Mouse (Mus musculus) layer of hippocampus, postnatal 10 days (tissue): Measurements from ENCODE around the gene Gm3453. TPM values are rescaled to one million over a fixed set of nuclear protein-coding genes. Genes with fewer than 3 reads are reported as not detected.
A peak's percentile ranks its signal among the peaks of the same experiment; 100 is the strongest.
"Not testable (repeated sequence)": the region's sequence is repeated elsewhere in the genome, so short reads cannot be mapped to it uniquely, and the experiment has no call there.

Experiments
- DNase-seq, 2 experiments: peaks; one replicate each; pipeline ENCODE4 v3.0.0; 2021; ENCODE audit warnings: low spot score in 2 of 2
- long read RNA-seq: library from polyadenylated mRNA; stranded (forward); transcript quantifications from one replicate; pipeline ENCODE4 v2.0.0, GENCODE M21; 2023
- total RNA-seq, 2 experiments: library from RNA; stranded (reverse); gene quantifications; 2 replicates each; pipeline ENCODE4 v1.2.3; 2021

Gm3453 gene
- total RNA-seq, result under 1 TPM in 1 of 2 experiments, not detected in 1; 0.39 TPM
- long read RNA-seq, result 0 reads

DNA sequence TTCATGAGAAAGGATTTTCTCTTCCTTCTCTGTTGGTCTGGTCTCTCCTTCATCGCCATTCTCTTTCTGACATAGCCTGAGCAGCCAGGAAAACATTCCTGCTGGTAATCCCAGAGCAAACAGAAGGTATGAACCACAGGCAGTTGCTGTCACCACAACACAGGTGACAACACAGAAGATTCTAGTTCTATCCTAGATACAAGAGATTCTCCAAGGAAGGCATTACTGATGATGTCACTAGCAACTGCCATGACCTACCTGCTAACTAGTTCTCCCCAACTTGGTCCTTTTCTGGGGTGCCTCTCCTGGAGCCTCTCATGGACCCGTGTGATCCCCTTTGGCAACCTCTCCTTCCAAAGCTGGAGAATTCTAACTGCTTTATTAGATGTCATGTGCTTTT lies at the start of gene Gm3453:
Gene Gm3453 (minus strand): TSS at position 101 of the 400 bp plus-strand sequence.
- DNase-seq, result not testable (repeated sequence)

DNA sequence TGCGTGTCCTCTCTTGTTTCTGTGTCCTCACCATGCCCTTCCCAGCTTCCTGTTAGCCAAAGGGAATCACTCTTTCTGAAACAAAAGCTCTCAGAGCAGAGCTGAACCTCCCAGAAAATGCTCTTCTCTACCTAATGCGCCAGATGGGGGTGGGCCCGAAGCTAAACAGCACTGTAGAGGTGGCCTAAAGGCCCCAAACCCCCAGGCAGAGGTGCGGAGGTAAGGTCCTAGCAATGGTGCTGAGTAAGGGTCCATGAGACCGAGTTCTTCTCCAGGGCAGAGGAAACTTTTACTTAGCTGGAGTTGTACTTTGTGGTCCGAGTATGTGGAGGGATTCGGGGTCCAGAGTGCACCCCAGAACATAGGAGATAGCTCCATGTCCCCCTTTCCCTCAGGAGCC lies 8.2 kb upstream of the Gm3453 start:
- DNase-seq, result not testable (repeated sequence)

DNA sequence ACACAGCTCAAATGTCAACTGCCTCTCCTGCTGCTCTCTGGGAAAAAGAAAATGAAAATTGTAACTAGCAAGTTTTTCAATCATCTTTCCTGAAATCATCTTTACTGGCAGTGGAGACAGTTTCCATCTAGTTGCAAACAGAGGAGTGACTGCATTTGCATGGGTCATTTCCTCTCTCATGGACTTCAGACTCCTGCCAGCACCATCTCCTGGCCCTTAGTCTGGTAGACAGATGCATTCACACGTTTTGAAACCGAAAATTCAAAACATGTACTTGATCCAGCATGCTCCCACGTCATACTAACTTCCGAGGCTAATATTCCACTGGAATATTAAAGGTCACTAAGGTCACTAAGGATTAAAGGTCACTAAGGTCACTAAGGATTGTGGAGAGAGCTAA lies 16.5 kb downstream of the Gm3453 start:
- not testable (repeated sequence) for DNase-seq

DNA sequence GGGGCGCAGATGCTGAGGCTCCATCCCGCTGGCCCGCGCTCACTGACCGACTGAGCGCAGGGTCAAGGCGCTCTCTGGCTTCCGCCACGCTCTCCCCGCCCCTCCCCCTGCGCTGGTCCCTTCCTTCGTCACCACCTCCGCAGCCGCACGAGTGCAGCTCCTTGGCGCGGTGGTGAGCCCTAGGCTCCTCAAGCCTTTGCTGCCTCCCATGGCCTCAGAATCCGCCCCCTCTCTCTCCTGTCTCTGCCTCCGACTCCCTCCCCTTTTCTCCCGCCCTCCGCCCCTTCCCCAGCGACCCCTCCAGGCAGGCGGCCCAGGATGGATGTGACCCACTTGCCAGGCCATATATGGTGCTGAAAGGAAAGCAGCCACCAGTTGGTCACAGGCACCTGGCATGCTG lies 17.3 kb downstream of the Gm3453 start, which contains the start of gene Gm3248:
Gene Gm3248 (minus strand): TSS at position 111 of the 400 bp plus-strand sequence.
- peak; percentile 5 to 31 for DNase-seq

DNA sequence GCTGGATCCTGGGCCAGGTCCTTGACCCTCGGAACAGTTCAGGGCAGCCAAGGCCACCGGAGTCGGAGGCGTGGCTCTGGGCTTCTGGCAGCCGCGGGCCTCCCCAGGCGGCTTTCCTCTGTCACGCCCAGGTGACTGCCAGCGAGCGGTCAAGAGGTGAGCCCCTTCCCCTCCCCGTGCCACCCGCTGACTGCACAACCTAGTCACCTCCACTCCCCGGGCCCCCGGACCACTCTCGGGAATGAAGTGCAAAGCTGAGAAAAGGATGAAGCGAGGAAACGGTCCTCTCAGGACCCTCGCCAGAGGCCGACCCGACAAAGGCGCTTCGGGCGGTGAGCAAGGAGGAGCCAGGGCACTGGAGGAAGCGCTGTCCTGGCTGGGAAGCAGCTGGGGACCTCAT lies 17.8 kb downstream of the Gm3453 start:
- DNase-seq, result peak; percentile 3 to 13

DNA sequence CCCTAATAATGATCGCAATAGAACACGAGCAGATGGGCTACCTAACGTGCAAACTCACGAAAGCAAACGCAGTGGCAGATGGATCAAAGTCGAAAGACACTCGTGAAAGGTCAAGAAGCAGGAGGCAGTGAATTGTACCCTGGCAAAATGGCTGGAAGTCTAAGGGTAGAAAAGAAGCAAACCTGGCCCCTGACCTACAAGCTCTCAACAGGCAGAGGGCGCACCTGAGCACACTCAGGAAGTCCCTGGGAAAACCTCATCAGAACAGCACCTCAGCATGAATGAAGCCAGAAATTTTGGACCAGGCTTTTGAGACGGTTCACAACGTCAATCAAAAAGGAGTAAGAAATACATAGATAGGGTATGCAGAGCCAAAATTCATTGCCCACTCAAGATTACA lies 18.5 kb downstream of the Gm3453 start:
- DNase-seq, result peak; percentile 13 to 24

DNA sequence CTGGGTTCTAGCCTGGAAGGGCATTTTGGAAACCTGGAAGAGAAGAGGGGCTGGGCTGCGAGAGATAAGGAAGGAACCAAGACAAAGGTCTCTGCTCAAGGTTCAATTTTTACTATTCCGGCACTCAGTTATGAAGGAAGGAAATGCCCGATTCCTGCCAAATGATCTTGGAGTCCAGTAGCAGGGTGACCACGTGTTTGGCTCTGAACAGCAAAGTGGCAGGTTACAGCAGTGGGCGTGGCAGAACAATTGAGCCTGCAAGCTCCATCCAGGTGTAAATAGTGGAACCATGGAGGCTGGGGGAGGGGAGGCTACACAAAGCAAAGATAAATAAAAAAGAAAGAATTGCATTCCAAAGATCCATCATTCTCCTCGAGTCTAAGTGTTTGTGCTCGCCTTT lies 55.7 kb downstream of the Gm3453 start:
- not testable (repeated sequence) for DNase-seq

Other genes starting within 250 kb of the Gm3453 start
- gene Gm3373, start 237.6 kb downstream of the Gm3453 start, total RNA-seq, result 1 to 10 TPM; 1.4 to 1.8 TPM
- gene Gm3383, start 171.2 kb downstream of the Gm3453 start, total RNA-seq, result 1 to 10 TPM; 7.4 to 8.2 TPM
- gene Gm3424, start 148.8 kb downstream of the Gm3453 start, total RNA-seq, result not detected
- 1 to 10 TPM in 1 of 2 experiments, under 1 TPM in 1; 0.94 to 1.4 TPM for gene Gm8237, start 98.8 kb downstream of the Gm3453 start, total RNA-seq
- 1 to 10 TPM; 1.2 to 1.6 TPM for gene Gm3248, start 17.4 kb downstream of the Gm3453 start, total RNA-seq
- not detected for gene Gm6337, start 79.1 kb upstream of the Gm3453 start, total RNA-seq
- gene Gm8206, start 114.8 kb upstream of the Gm3453 start, total RNA-seq, result under 1 TPM in 1 of 2 experiments, not detected in 1; 0.74 TPM
- gene Gm3468, start 129.5 kb upstream of the Gm3453 start, total RNA-seq, result 1 to 10 TPM; 1.8 to 2.3 TPM
- not detected for gene Gm3476, start 146.7 kb upstream of the Gm3453 start, total RNA-seq
- gene Gm21560, start 240.2 kb upstream of the Gm3453 start, total RNA-seq, result 1 to 10 TPM; 1.5 to 2.8 TPM